Mouse (Mus musculus) C2C12 (cell line): Measurements from ENCODE around the gene Prkra. TPM values are rescaled to one million over a fixed set of nuclear protein-coding genes. Genes with fewer than 3 reads are reported as not detected.

Experiments used
- H3K27me3 ChIP-seq: one replicate; pipeline ENCODE4 v1.6.1; 2011; ENCODE audit not compliant: control insufficient read depth, insufficient read depth, insufficient read length
- H3K36me3 ChIP-seq: one replicate; pipeline ENCODE4 v1.6.1; 2011; ENCODE audit not compliant: control insufficient read depth, insufficient read depth
- H3K4me3 ChIP-seq: one replicate; pipeline ENCODE4 v1.5.1; 2011; ENCODE audit warnings: mild to moderate bottlenecking, control low read depth; ENCODE audit not compliant: poor library complexity, insufficient read depth, severe bottlenecking
- H3K79me2 ChIP-seq: one replicate; pipeline ENCODE4 v1.6.1; 2011; ENCODE audit not compliant: control insufficient read depth, insufficient read depth
- H3K79me3 ChIP-seq: one replicate; pipeline ENCODE4 v1.6.1; 2011; ENCODE audit warnings: low read depth, control low read depth
- H3ac ChIP-seq: one replicate; pipeline ENCODE3; 2011; ENCODE audit warnings: low read depth; ENCODE audit not compliant: control insufficient read depth, insufficient read length
- CEBPB ChIP-seq: IDR thresholded peaks from one replicate; pipeline ENCODE4 v1.6.1; 2011; ENCODE audit warnings: low read depth, mild to moderate bottlenecking, control low read depth, moderate library complexity
- CTCF ChIP-seq: IDR thresholded peaks from one replicate; pipeline ENCODE4 v1.5.1; 2011; ENCODE audit not compliant: control insufficient read depth, insufficient read depth, insufficient read length
- FOSL1 ChIP-seq: IDR thresholded peaks from one replicate; pipeline ENCODE4 v1.8.0; 2011; ENCODE audit warnings: mild to moderate bottlenecking, low read length; ENCODE audit not compliant: poor library complexity, insufficient read depth, severe bottlenecking
- MAX ChIP-seq: IDR thresholded peaks from one replicate; pipeline ENCODE4 v1.6.1; 2011; ENCODE audit warnings: mild to moderate bottlenecking, control low read depth
- MYOD1 ChIP-seq: IDR thresholded peaks from one replicate; pipeline ENCODE4 v1.6.1; 2011; ENCODE audit warnings: low read depth; ENCODE audit not compliant: control insufficient read depth, insufficient read length
- MYOG ChIP-seq: IDR thresholded peaks from one replicate; pipeline ENCODE4 v1.6.1; 2011; ENCODE audit not compliant: control insufficient read depth, insufficient read length; ENCODE audit errors: extremely low read depth
- USF1 ChIP-seq: IDR thresholded peaks from one replicate; pipeline ENCODE4 v1.6.1; 2011; ENCODE audit warnings: low read depth, mild to moderate bottlenecking, control low read depth, moderate library complexity
- long read RNA-seq, 2 experiments: library from polyadenylated mRNA; unstranded; transcript quantifications; one replicate each; pipeline ENCODE4 v2.0.0; 2019 to 2020
- polyA plus RNA-seq: library from polyadenylated mRNA; unstranded; fragments of >200 nt; fragmentation: generic; extraction: Trizol; gene quantifications from one replicate; pipeline ENCODE4 v1.2.1, GENCODE M21; 2012; ENCODE audit warnings: missing spikeins

Gene Prkra
- 18.2 TPM for polyA plus RNA-seq
- long read RNA-seq, experiment 1, transcript Prkra-201 (8 exons, 1,614 nt): major isoform, 25 of 33 reads
- long read RNA-seq, experiment 1, partial matches to known transcripts: 3 of 33 reads
- long read RNA-seq, experiment 1, other reads (novel, unspliced or antisense): 5 of 33 reads
- long read RNA-seq, experiment 2, transcript Prkra-201 (8 exons, 1,614 nt): major isoform, 76 of 83 reads
- long read RNA-seq, experiment 2, partial matches to known transcripts: 1 of 83 reads
- long read RNA-seq, experiment 2, other reads (novel, unspliced or antisense): 6 of 83 reads

GRCm38 (mm10) chr2:76647883-76648570, at the start of gene Prkra, which contains the start of gene Pjvk:
TSS of gene Prkra (minus strand) at chr2:76648015.
TSS of gene Pjvk (plus strand) at chr2:76648476.
- peaks cover 3% of the 10 kb centered on the region for H3K36me3 ChIP-seq
- H3ac ChIP-seq: peak within 1 kb of the TSS; percentile 83
- no peaks in the 10 kb centered on the region for H3K79me3 ChIP-seq
- no peaks in the 10 kb centered on the region for H3K27me3 ChIP-seq
- H3K79me2 ChIP-seq: peaks cover 8% of the 10 kb centered on the region
- TF ChIP-seq MYOG (no peak), MYOD1 (no peak), MAX (no peak), CEBPB (no peak)
- H3K4me3 ChIP-seq: peak within 1 kb of the TSS; percentile 52

DNA sequence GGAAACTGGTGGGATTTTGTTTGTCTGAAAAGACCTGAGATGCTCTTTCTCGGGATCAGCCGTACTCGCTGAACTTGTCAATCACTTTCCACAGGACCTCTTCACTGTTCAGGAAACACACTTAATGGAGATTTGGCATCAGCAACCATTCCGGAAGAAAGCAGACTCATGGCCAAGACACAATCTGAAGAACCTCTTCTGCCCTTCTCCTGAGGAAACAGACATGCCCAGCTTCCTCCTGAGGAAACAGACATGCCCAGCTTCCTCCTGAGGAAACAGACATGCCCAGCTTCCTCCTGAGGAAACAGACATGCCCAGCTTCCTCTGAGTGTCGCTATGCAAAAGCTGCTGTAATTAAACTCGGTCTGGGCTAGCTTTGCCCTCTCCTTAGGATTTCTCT, 47.5 kb upstream of the Prkra start:
- H3K79me2 ChIP-seq: no peaks in the 10 kb centered on the region
- H3K36me3 ChIP-seq: peaks cover 76% of the 10 kb centered on the region
- no peaks in the 10 kb centered on the region for H3K79me3 ChIP-seq
- TF ChIP-seq MAX (no peak), MYOG (no peak), CEBPB (no peak), USF1 (no peak), MYOD1 (no peak), CTCF (no peak)
- no peak overlapping the region for H3K4me3 ChIP-seq
- H3ac ChIP-seq: no peak overlapping the region
- no peaks in the 10 kb centered on the region for H3K27me3 ChIP-seq

DNA sequence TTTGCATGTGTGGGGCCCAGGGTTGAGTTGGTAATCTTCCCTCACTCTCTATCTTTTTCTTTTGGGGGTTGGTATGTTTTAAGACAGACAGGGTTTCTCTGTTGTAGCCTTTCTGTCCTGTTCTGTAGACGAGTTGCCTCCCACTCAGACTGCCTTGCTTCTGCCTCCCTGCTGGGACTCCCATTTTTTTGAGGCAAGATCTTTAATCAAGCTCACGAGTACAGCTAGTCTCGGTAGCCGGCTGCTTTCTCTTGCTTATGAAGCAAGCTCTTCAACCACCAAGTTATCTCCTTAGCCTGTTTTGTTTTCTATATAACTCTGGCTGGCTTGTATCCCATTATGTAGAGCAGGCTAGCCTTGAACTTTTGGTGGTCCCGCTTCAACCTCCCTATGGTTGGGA, 46.0 kb upstream of the Prkra start:
- Histone ChIP-seq H3K79me2 (peaks cover 5% of the 10 kb centered on the region), H3K79me3 (peaks cover 1% of the 10 kb centered on the region), H3K27me3 (no peaks in the 10 kb centered on the region), H3K4me3 (no peak overlapping the region), H3ac (no peak overlapping the region), H3K36me3 (peaks cover 88% of the 10 kb centered on the region)
- TF ChIP-seq MYOG (no peak), FOSL1 (no peak), CEBPB (no peak), MAX (no peak), MYOD1 (no peak), USF1 (no peak), CTCF (no peak)

GRCm38 (mm10) chr2:76690436-76691204, 42.8 kb upstream of the Prkra start:
- Histone ChIP-seq H3K79me2 (peaks cover 13% of the 10 kb centered on the region), H3ac (no peak overlapping the region), H3K36me3 (peaks cover 97% of the 10 kb centered on the region), H3K79me3 (peaks cover 1% of the 10 kb centered on the region), H3K4me3 (no peak overlapping the region), H3K27me3 (no peaks in the 10 kb centered on the region)
- TF ChIP-seq FOSL1: no peak
- no peak for TF ChIP-seq MAX
- no peak for TF ChIP-seq CEBPB

GRCm38 (mm10) chr2:76688162-76688561, 40.3 kb upstream of the Prkra start:
- Histone ChIP-seq H3K79me2 (peaks cover 13% of the 10 kb centered on the region), H3K27me3 (no peaks in the 10 kb centered on the region), H3K36me3 (peaks cover 96% of the 10 kb centered on the region), H3K79me3 (peaks cover 1% of the 10 kb centered on the region), H3K4me3 (no peak overlapping the region), H3ac (no peak overlapping the region)
- TF ChIP-seq MAX (no peak), USF1 (no peak), CTCF (no peak), CEBPB (no peak), MYOD1 (no peak), FOSL1 (no peak), MYOG (no peak)
